Mouse (Mus musculus) embryonic facial prominence, embryonic 12.5 days (tissue): ENCODE results near the gene Itpa. TPM values are rescaled to one million over a fixed set of nuclear protein-coding genes. Genes with fewer than 3 reads are reported as not detected.
"Not testable (repeated sequence)": the region's sequence is repeated elsewhere in the genome, so short reads cannot be mapped to it uniquely, and the experiment has no call there.

ENCODE experiments used
- ATAC-seq: fragments of 200-750 bp; cut with Nextera tagmentation; 2 replicates; pipeline ENCODE4 v1.8.0; 2017; ENCODE audit not compliant: insufficient number of reproducible peaks, insufficient read depth, low FRiP score, low TSS enrichment
- H3K27ac ChIP-seq: fragments of 300-500 bp; sonication (generic); 2 replicates; pipeline ENCODE4 v1.5.1; 2016; ENCODE audit warnings: mild to moderate bottlenecking
- H3K27me3 ChIP-seq: fragments of 300-500 bp; sonication (generic); 2 replicates; pipeline ENCODE4 v1.6.1; 2016; ENCODE audit warnings: mild to moderate bottlenecking, moderate library complexity
- H3K36me3 ChIP-seq: fragments of 300-500 bp; sonication (generic); 2 replicates; pipeline ENCODE4 v1.6.1; 2016; ENCODE audit warnings: mild to moderate bottlenecking
- H3K4me1 ChIP-seq: fragments of 300-500 bp; sonication (generic); 2 replicates; pipeline ENCODE4 v1.6.1; 2016
- H3K4me2 ChIP-seq: fragments of 300-500 bp; sonication (generic); replicated peaks from 2 replicates; pipeline ENCODE4 v1.6.1; 2016; ENCODE audit warnings: mild to moderate bottlenecking, moderate library complexity
- H3K4me3 ChIP-seq: fragments of 300-500 bp; sonication (generic); 2 replicates; pipeline ENCODE4 v1.5.1; 2016; ENCODE audit warnings: mild to moderate bottlenecking
- H3K9ac ChIP-seq: fragments of 300-500 bp; sonication (generic); 2 replicates; pipeline ENCODE4 v1.6.1; 2016; ENCODE audit warnings: mild to moderate bottlenecking, moderate library complexity
- H3K9me3 ChIP-seq: fragments of 300-500 bp; sonication (generic); 2 replicates; pipeline ENCODE4 v1.6.1; 2016; ENCODE audit warnings: mild to moderate bottlenecking, moderate library complexity
- WGBS: fragments of 180-500 bp; shearing (Covaris S2); methylation state at CpG from one replicate; pipeline ENCODE4 v1.1.7; 2016; 5-methylcytosine and 5-hydroxymethylcytosine counted together
- polyA plus RNA-seq: library from polyadenylated mRNA; unstranded; fragments of >200 nt; fragmentation: Nextera tagmentation; extraction: Ambion mirVana; gene quantifications from 2 replicates; pipeline ENCODE4 v1.2.1, GENCODE M21; 2016

The Itpa gene
- polyA plus RNA-seq, 1 experiment from 2014 or later: 137 TPM

DNA sequence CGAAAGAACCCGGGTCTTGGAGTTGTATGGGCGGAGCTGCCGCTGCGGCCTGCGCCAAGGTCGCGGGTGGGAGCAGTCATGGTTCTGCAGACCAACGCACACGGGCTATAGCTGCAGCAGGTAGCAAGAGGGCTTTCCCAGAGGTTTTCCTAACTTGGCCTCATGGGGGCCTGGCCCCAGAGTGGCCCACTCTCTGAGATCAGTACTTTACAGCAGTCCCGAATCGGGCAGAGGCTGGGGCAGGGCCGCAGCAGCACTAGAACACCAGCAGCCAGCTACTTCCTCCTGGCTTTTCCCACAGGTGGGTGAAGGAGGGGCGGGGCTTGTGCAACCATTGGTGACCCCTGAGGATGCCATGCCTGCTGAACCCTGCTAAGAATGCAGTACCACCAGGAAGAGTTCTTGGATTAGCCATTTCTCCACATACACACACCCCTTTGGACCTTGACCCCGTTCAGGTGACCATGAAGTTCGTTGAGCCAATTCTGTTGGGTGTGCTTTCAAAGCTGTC lies 29.3 kb upstream of the Itpa start:
- H3K4me1 ChIP-seq: peaks cover 39% of the 10 kb centered on the region
- no peak overlapping the region for H3K4me2 ChIP-seq
- H3K27me3 ChIP-seq: peaks cover 59% of the 10 kb centered on the region
- no peak overlapping the region for H3K4me3 ChIP-seq
- no peaks in the 10 kb centered on the region for H3K9me3 ChIP-seq
- ATAC-seq: no peak
- 24% methylated on average over 16 of the region's 16 CpGs for WGBS
- H3K9ac ChIP-seq: no peak overlapping the region
- no peak overlapping the region for H3K27ac ChIP-seq
- no peaks in the 10 kb centered on the region for H3K36me3 ChIP-seq

DNA sequence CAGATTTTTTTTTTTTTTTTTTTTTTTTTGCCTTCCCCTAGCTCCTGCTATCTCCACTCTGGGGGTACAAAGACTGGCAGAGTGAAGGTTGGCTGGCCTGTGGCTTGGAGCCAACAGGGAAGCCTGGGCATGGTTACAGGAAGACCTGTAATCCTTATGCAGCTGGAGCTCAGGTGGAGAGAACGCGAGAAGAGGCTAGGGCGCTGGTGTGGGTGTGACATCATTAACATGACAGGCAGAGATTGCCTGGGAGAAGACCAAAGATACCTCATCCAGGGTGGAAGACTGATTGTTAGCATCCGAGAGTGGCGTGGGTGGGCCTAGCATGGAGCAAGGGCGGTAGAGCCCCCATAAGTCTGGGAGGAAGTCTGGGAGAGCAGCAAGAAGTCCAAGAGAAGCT lies 28.1 kb upstream of the Itpa start:
- H3K4me1 ChIP-seq: peaks cover 35% of the 10 kb centered on the region
- no peaks in the 10 kb centered on the region for H3K36me3 ChIP-seq
- no peak overlapping the region for H3K27ac ChIP-seq
- no peak overlapping the region for H3K4me3 ChIP-seq
- peaks cover 50% of the 10 kb centered on the region for H3K27me3 ChIP-seq
- no peak overlapping the region for H3K4me2 ChIP-seq
- no peaks in the 10 kb centered on the region for H3K9me3 ChIP-seq
- 83% methylated on average over 6 of the region's 6 CpGs for WGBS
- H3K9ac ChIP-seq: no peak overlapping the region
- ATAC-seq: no peak

DNA sequence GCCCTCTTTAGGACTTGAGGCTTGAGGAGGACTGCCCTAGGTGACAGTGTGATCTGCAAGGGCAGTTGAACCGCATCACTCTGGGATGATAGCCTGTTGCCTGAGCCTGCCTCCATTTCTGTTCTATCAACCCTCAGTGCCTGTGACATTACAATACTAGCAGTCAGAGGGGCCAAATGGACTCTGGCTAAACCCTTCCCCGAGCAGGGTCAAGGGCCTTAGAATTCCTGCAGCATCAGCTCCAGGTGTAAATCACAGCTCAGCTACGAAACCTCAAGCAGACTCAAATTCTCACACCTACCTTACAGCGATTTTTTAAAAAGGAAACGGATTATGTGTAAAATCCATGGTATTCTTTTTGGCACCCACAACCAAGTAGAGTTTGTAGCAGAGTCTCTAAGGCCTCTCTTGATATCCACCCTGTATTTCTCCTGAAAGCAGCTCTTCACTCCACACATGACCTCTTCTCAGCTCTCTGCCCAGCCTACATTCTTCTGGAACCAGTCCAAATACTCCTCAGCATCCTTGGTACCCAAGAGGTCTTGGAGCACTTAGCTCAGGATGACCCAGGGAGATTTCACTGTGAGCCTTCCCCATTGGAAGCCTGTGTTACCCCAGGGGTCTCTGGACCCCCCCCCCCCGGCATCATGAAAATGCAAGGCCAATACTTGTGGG lies 25.9 kb upstream of the Itpa start:
- Histone ChIP-seq H3K27me3 (peaks cover 29% of the 10 kb centered on the region), H3K4me1 (peaks cover 15% of the 10 kb centered on the region), H3K4me2 (peak overlapping the region; percentile 98), H3K4me3 (peak overlapping the region; percentile 68), H3K36me3 (no peaks in the 10 kb centered on the region), H3K27ac (no peak overlapping the region), H3K9ac (0 out of 2 replicates have a peak overlapping the region, but pooled peaks have one; percentile 70), H3K9me3 (no peaks in the 10 kb centered on the region)
- no peak for ATAC-seq
- 65% methylated on average over 6 of the region's 6 CpGs for WGBS

DNA sequence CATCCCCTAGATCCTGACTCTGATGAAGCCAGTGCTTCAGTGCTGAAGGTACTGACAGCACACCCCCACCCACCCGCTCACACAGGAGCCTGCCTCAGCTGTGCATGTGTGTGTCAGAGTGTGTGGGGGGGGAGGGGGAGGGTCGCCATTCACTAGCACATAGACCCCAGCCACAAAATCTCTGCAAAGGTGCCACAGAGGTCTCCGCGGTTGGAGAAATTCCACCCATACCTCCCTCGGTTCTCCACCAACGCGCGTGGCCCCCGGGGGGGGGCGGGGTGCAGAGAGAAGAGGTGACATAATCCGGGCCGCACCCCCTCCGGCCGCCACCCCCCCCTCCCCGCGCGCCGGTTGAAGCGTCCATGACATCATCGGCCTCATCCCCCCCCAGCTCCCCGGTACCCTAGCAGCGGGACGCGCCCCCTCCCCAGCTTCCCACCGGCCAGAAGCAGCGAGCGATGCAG lies 25.2 kb upstream of the Itpa start:
- peak; percentile 58; the same call in 1 of the 2 replicates for ATAC-seq
- Histone ChIP-seq H3K4me1 (peaks cover 15% of the 10 kb centered on the region), H3K4me3 (peak overlapping the region; percentile 68), H3K27me3 (peaks cover 21% of the 10 kb centered on the region), H3K4me2 (peak overlapping the region; percentile 98), H3K9me3 (no peaks in the 10 kb centered on the region), H3K9ac (peak overlapping the region; percentile 70), H3K27ac (peak overlapping the region; percentile 4; the same call in 1 of the 2 replicates), H3K36me3 (no peaks in the 10 kb centered on the region)
- WGBS: 1% methylated on average over 23 of the region's 27 CpGs

DNA sequence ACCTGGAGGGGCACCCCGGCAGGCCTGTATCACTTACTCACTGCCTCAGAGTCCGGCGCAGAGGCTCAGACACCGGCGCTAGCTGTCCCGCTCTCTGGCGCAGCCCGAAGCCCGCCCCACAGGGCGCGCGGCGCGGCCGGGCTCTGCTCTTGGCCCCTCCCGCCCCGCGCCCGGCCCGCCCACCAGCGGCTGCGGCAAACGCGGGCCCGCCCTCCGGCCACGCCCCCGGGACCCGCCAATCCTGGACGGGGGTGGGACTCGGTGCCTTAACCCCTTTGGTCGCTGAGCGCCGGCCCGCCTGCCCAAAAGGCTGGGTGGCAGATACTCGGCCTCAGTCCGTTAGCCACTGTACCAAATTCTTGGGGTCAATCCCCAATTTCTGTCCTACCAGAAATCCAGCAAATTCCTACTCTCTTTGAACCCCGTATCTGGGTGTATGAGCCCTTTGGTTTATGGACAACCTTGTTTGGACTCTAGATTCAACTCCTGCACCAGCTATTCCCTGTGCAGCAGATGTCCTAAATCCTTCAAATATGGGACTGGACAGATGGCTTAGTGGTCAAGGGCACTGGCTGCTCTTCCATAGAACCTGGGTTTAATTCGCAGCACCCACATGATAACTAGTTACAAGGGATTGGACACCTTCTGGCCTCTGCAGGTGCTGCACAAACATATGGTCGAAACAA lies 24.6 kb upstream of the Itpa start, which contains the start of gene Lzts3:
Gene Lzts3, minus strand, starts transcription at position 120 of the 686 bp plus-strand sequence.
- H3K4me1 ChIP-seq: peaks cover 15% of the 10 kb centered on the region
- peak within 1 kb of the TSS; percentile 68 for H3K4me3 ChIP-seq
- H3K36me3 ChIP-seq: no peaks in the 10 kb centered on the region
- WGBS: 4% methylated on average over 36 of the region's 40 CpGs
- peak within 1 kb of the TSS; percentile 98 for H3K4me2 ChIP-seq
- ATAC-seq: peak; percentile 92
- peaks cover 15% of the 10 kb centered on the region for H3K27me3 ChIP-seq
- H3K9me3 ChIP-seq: no peaks in the 10 kb centered on the region
- H3K27ac ChIP-seq: peak within 1 kb of the TSS; percentile 4; the same call in 1 of the 2 replicates
- peak within 1 kb of the TSS; percentile 70 for H3K9ac ChIP-seq

DNA sequence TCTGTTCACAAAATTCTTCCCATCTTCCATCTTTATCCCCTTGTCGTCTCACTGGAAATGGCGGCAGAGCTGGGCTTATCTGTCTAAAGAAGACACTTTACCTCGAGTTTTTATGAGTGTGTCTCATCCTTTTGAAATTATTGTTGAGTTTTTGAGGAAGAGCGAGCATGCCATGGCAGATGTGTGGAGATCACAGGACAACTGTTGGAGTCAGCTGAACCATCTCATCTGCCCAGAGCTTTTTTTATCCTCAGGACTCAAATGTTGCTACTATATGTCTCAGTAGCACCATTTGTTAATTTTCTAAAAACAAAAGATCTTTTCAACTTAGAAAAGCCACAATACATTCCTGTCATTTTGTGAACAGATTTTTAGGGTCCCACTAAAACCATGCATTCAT lies 22.2 kb upstream of the Itpa start:
- no peaks in the 10 kb centered on the region; the same call in 1 of the 2 replicates for H3K27me3 ChIP-seq
- ATAC-seq: no peak
- H3K27ac ChIP-seq: no peak overlapping the region
- no peak overlapping the region for H3K9ac ChIP-seq
- WGBS: 84% methylated on average over 4 of the region's 4 CpGs
- peaks cover 10% of the 10 kb centered on the region for H3K4me1 ChIP-seq
- H3K36me3 ChIP-seq: peaks cover under 1% of the 10 kb centered on the region; the same call in 1 of the 2 replicates
- no peaks in the 10 kb centered on the region for H3K9me3 ChIP-seq
- H3K4me2 ChIP-seq: no peak overlapping the region
- H3K4me3 ChIP-seq: no peak overlapping the region

DNA sequence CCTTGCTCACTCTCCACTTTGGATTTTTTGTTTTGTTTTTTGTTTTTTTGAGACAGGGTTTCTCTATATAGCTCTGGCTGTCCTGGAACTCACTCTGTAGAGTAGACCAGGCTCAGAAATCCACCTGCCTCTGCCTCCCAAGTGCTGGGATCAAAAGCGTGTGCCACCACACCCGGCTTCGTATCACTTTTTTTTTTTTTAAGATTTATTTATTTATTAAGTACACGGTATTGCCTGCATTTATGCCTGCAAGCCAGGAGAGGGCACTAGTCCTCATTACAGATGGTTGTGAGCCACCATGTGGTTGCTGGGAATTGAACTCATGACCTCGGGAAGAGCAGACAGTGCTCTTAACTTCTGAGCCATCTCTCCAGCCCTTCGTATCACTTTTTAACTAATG lies 18.4 kb upstream of the Itpa start:
- H3K36me3 ChIP-seq: peaks cover 20% of the 10 kb centered on the region
- H3K4me3 ChIP-seq, H3K9ac ChIP-seq, ATAC-seq, H3K4me1 ChIP-seq, H3K27ac ChIP-seq, H3K27me3 ChIP-seq, H3K4me2 ChIP-seq, H3K9me3 ChIP-seq: not testable (repeated sequence)
- WGBS: 80% methylated on average over 6 of the region's 6 CpGs

DNA sequence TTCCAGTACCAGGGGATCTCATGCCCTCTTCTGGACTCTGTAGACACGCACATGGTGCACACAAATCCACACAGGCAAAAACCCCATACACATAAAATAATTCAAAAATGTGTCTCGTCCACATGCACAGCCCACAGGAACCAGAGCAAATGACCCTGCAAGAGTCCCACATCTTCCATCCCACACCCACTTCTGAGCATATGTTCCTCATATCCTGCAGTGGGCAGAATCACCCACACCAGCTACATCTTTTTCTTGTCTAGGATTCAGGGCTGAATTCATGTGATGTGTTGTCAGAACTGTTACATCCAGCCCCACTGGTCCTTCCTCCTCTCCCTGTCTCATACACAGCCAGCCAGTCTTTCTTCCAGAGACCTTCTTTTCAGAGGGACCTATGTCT lies 14.1 kb upstream of the Itpa start:
- H3K27me3 ChIP-seq: no peaks in the 10 kb centered on the region
- peaks cover 59% of the 10 kb centered on the region for H3K36me3 ChIP-seq
- no peak for ATAC-seq
- H3K4me2 ChIP-seq: no peak overlapping the region
- no peaks in the 10 kb centered on the region for H3K9me3 ChIP-seq
- no peak overlapping the region for H3K9ac ChIP-seq
- H3K4me3 ChIP-seq: no peak overlapping the region
- no peaks in the 10 kb centered on the region for H3K4me1 ChIP-seq
- no peak overlapping the region for H3K27ac ChIP-seq
- WGBS: 94% methylated on average over 2 of the region's 2 CpGs

DNA sequence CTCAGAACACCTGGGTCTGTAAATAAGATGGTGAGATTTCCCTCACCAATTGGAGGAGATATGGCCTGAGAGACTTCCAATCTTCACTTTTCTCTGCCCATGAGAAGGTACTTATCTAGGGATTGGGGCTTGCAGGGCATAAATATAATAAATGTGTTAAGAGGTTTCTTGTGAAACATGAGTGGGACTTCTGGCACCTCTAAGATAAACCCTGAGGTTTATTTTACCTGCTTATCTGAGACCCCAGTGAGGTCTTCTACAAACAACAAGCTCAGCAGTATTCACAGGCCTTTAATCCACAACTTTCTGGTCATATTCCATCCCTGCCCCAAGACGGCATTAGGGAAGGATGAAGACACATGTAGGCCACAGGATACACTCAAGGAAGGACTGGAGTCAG lies 13.7 kb upstream of the Itpa start:
- no peak overlapping the region for H3K4me2 ChIP-seq
- no peak overlapping the region for H3K27ac ChIP-seq
- H3K9me3 ChIP-seq: no peaks in the 10 kb centered on the region
- H3K36me3 ChIP-seq: peaks cover 63% of the 10 kb centered on the region
- no peak for ATAC-seq
- no peaks in the 10 kb centered on the region for H3K27me3 ChIP-seq
- 78% methylated on average over 1 of the region's 1 CpGs for WGBS
- no peak overlapping the region for H3K9ac ChIP-seq
- no peaks in the 10 kb centered on the region for H3K4me1 ChIP-seq
- no peak overlapping the region for H3K4me3 ChIP-seq

DNA sequence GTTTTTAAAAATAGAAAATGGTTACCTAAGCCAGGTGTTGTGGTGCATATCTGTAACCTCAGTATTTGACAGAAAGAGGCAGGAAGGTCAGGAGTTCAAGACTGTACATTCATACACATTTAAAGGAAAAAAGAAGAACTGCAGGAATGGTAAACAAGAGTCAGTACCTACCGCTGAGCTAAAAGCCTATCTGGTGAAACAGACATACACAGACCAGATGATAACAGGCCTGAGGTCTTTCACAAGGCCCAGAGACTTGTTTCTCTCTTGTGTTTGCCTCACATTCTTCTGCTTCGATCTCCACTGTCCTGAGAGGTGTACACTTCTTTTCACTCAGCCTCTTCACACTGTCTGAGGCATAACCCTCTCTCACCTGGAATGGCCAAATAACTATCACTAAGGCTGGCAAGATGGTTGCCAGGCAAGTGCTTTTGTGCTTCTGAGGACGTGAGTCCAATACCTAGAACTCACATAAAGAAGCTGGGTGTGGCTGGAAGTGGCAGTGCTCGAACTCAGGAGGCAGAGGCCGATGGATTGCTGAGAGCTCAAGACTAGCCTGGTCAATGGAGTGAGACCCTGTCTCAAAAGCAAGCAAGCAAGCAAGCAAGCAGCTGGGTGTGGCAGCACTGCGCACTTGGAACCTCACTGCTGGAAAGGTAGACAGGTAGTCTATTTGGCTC lies 11.6 kb upstream of the Itpa start:
- ATAC-seq: no peak
- no peak overlapping the region for H3K4me3 ChIP-seq
- H3K27me3 ChIP-seq: no peaks in the 10 kb centered on the region
- no peak overlapping the region for H3K27ac ChIP-seq
- peaks cover 71% of the 10 kb centered on the region for H3K36me3 ChIP-seq
- no peak overlapping the region for H3K9ac ChIP-seq
- no peaks in the 10 kb centered on the region for H3K9me3 ChIP-seq
- no peaks in the 10 kb centered on the region for H3K4me1 ChIP-seq
- 91% methylated on average over 6 of the region's 6 CpGs for WGBS
- H3K4me2 ChIP-seq: no peak overlapping the region

DNA sequence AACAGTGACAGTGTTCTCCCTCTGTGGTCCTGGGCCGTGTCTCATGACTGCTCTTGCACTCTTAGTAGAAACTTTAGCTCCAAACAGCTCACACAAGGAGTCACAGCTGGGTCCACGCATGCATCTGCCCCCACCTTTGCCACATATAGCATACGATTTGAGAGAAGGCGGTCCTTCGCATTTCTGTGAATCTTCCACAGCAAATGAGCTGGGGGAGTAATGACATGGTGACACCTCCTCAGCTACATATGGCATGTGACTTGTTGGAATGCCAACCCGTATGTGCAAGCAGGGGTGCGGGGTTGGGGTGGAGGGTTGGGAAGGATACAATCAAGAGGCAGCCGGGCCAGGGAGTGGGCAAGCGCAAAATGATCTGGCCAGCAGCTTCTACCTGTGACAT lies 10.9 kb upstream of the Itpa start:
- H3K9ac ChIP-seq: no peak overlapping the region
- no peak overlapping the region for H3K4me3 ChIP-seq
- no peaks in the 10 kb centered on the region for H3K27me3 ChIP-seq
- no peaks in the 10 kb centered on the region for H3K9me3 ChIP-seq
- H3K4me2 ChIP-seq: no peak overlapping the region
- no peak overlapping the region for H3K27ac ChIP-seq
- 93% methylated on average over 9 of the region's 9 CpGs for WGBS
- no peaks in the 10 kb centered on the region for H3K4me1 ChIP-seq
- ATAC-seq: no peak
- peaks cover 76% of the 10 kb centered on the region for H3K36me3 ChIP-seq
